Mouse (Mus musculus) spleen, postnatal 0 days (tissue): ENCODE data around the gene Pom121l2. TPM values are rescaled to one million over a fixed set of nuclear protein-coding genes. Genes with fewer than 3 reads are reported as not detected.

Experiments
- polyA plus RNA-seq: library from polyadenylated mRNA; unstranded; fragments of >200 nt; fragmentation: Nextera tagmentation; extraction: Ambion mirVana; gene quantifications from 2 replicates; pipeline ENCODE4 v1.2.1, GENCODE M21; 2015

The Pom121l2 gene
- polyA plus RNA-seq = not detected in 2 replicates

DNA sequence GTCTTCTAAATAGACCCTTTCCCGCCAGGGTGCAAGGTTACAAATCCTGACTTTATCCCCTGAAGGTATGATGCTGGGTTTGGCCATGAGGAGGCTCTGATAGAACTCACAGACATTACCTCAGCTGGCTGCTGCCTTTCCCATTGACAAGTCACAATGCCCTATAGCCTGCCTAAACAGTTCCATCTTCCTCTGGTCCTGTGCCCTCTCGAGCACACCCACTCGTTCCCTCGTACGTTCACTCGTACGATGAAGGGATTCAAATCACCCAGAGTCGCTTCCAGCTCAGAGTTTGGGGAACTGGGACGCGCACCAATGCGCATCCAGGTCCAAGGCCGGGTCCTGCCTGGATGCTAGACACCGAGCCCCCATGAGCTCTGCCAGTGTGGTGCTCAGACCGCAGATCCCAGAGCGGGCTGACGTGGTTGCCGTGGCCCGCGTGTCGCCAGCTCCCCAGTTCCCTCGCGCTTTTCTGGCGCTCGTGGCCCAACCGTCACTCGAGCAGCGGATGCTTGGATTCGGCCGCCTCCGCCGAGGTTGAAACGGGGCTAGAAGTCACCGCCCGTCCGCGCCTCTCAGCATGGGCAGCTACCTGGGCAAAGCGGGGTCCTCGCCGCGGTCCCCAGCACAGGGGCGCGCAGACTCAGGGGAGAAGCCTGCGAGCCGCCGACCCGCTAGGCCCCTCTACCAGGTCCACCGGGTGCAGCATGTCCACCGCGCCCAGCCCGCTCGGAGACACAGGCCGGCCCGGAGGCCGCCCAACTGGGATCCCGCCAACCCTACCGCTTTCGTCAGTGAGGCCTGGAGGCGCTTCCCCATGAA lies at the start of gene Pom121l2:
Pom121l2 (plus strand) TSS at position 214 of the 822 bp plus-strand sequence.

DNA sequence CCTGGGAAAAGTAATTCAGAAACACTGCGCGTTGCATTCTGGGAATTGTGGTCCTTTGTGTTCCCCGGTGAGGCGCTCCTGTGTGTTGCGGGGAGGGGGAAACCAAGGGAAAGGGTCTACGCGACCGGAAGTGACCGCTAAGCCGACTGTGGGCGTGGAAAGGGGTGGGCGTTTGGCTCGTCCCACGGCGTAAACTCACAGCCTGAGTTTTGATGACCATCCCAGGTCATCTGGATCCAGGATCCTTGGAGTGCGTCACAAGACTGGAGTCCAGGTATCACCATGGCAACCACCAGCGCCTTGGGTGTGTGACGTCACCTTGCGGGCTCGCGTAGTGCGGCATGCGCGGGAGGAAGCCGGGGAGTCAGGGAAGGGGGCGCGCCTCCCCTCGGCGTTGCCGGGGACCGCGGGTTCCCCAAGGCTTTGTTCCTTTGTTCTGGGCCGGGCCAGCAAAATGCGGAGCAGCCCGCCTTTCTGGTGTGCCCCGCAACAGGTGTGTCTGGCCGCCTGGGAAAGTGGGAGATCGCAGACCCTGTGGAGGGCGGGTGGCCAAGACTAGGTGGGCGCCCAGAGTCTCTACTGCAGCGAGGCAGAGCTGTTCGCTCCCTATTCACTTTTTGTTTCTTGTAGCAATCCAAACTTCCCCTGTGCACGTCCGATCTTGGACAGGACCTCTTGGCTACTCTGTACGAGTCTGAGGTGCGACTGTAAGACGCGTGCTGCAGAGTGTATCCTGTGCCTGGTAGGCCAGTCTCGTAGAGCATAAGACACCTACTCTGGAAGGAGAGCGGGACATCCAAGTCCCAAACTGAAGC lies 35.9 kb upstream of the Pom121l2 start, which contains the start of gene Zfp184:
Zfp184 (plus strand) TSS at position 169 of the 815 bp plus-strand sequence.

DNA sequence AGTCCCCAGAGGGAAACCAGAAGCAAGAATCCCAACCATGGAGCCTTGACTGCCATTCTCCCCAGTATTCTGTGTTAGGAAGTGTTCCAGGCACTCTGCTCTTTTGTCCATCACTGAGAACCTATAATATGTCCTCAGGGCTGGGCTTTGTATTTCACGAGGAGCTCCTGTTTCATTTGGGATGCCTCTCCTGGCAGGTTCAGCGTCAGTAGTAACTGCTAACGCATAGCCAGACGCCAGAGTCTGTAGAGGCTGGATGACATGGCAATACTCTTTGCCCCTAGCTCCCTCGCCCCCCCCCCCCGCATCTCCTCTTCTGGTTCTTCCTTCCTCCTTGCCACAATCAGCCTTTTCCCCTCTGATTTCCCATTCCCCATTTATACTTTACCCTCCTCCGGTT lies 28.6 kb downstream of the Pom121l2 start, which contains the start of gene Prss16:
Prss16 (minus strand) TSS at position 101 of the 400 bp plus-strand sequence.

DNA sequence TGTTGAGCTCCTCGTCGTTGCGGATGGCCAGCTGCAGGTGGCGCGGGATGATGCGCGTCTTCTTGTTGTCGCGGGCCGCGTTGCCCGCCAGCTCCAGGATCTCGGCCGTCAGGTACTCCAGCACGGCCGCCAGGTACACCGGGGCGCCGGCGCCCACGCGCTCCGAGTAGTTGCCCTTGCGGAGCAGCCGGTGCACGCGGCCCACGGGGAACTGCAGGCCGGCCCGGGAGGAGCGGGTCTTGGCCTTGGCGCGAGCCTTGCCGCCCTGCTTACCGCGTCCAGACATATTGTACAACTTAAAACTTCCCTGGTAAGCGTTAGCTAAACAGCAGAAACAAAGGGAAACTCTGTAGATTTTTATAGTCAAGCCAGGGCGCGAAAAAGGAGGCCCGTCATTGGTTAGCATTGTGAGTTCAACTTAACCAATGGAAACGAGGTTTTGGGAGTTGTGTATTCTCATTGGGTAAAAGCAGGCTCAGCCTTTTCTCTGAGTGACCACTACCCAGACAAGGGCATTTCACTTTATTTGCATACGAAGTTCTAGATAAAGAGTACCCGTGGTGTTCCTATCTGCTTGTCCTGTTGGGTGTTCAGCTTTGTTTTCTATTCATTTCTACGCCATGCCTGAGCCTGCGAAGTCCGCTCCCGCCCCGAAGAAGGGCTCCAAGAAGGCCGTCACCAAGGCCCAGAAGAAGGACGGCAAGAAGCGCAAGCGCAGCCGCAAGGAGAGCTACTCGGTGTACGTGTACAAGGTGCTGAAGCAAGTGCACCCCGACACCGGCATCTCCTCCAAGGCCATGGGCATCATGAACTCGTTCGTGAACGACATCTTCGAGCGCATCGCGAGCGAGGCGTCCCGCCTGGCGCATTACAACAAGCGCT lies 54.5 kb downstream of the Pom121l2 start, which contains the start of the genes Hist1h2ah and Hist1h2bk:
Hist1h2ah (minus strand) TSS at position 302 of the 882 bp plus-strand sequence.
Hist1h2bk (plus strand) TSS at position 604 of the 882 bp plus-strand sequence.

Other genes with a start within 250 kb of the Pom121l2 start
- gene Hist1h4j, start 246.1 kb upstream of the Pom121l2 start, polyA plus RNA-seq = 0.62 and 0.67 TPM in 2 replicates
- gene Hist1h4k, start 230.7 kb upstream of the Pom121l2 start, polyA plus RNA-seq = 14.9 and 17.9 TPM in 2 replicates
- gene Hist1h2ak, start 227.4 kb upstream of the Pom121l2 start, polyA plus RNA-seq = 201 and 221 TPM in 2 replicates
- 32.0 and 36.8 TPM in 2 replicates for gene Hist1h2bn, start 227.1 kb upstream of the Pom121l2 start, polyA plus RNA-seq
- gene Hist1h1b, start 200.6 kb upstream of the Pom121l2 start, polyA plus RNA-seq = 52.6 and 68.3 TPM in 2 replicates
- gene Hist1h3i, start 197.8 kb upstream of the Pom121l2 start, polyA plus RNA-seq = 233 and 297 TPM in 2 replicates
- gene Hist1h2an, start 194.0 kb upstream of the Pom121l2 start, polyA plus RNA-seq = 27.1 and 37.7 TPM in 2 replicates
- gene Hist1h2bp, start 193.7 kb upstream of the Pom121l2 start, polyA plus RNA-seq = 4.5 and 7.4 TPM in 2 replicates
- gene Hist1h2bq, start 171.0 kb upstream of the Pom121l2 start, polyA plus RNA-seq = 43.0 and 51.7 TPM in 2 replicates
- gene Hist1h2ao, start 170.7 kb upstream of the Pom121l2 start, polyA plus RNA-seq = not detected in 2 replicates
- not detected in 2 replicates for gene Hist1h4m, start 169.4 kb upstream of the Pom121l2 start, polyA plus RNA-seq
- gene Hist1h4n, start 149.0 kb upstream of the Pom121l2 start, polyA plus RNA-seq = 24.4 and 26.3 TPM in 2 replicates
- 7,403 and 9,418 TPM in 2 replicates for gene Hist1h2ap, start 147.7 kb upstream of the Pom121l2 start, polyA plus RNA-seq
- 45.1 and 54.8 TPM in 2 replicates for gene Hist1h2br, start 147.5 kb upstream of the Pom121l2 start, polyA plus RNA-seq
- 1.5 and 1.9 TPM in 2 replicates for gene Zfp184, start 36.1 kb upstream of the Pom121l2 start, polyA plus RNA-seq
- 1.4 and 2.5 TPM in 2 replicates for gene Prss16, start 28.5 kb downstream of the Pom121l2 start, polyA plus RNA-seq
- 25.1 and 47.6 TPM in 2 replicates for gene Hist1h2ah, start 54.4 kb downstream of the Pom121l2 start, polyA plus RNA-seq
- gene Hist1h2bk, start 54.7 kb downstream of the Pom121l2 start, polyA plus RNA-seq = 3.8 and 5.7 TPM in 2 replicates
- 37.1 and 47.6 TPM in 2 replicates for gene Hist1h4i, start 60.2 kb downstream of the Pom121l2 start, polyA plus RNA-seq
- 28.2 and 38.3 TPM in 2 replicates for gene Hist1h2ag, start 61.8 kb downstream of the Pom121l2 start, polyA plus RNA-seq
- 13.1 and 14.6 TPM in 2 replicates for gene Hist1h2bj, start 62.0 kb downstream of the Pom121l2 start, polyA plus RNA-seq
- gene Vmn1r188, start 103.2 kb downstream of the Pom121l2 start, polyA plus RNA-seq = not detected in 2 replicates
- not detected in 2 replicates for gene Vmn1r189, start 124.6 kb downstream of the Pom121l2 start, polyA plus RNA-seq
- not detected in 2 replicates for gene Vmn1r191, start 202.8 kb downstream of the Pom121l2 start, polyA plus RNA-seq
- gene Vmn1r192, start 209.9 kb downstream of the Pom121l2 start, polyA plus RNA-seq = not detected in 2 replicates
- gene Vmn1r193, start 242.0 kb downstream of the Pom121l2 start, polyA plus RNA-seq = not detected in 2 replicates